Mouse (Mus musculus) heart, embryonic 12.5 days (tissue): ENCODE data around the gene Ryr2. TPM values are rescaled to one million over a fixed set of nuclear protein-coding genes. Genes with fewer than 3 reads are reported as not detected.
A peak's percentile ranks its signal among the peaks of the same experiment; 100 is the strongest.

Source experiments
- ATAC-seq: fragments of 200-750 bp; cut with Nextera tagmentation; 2 replicates; pipeline ENCODE4 v1.8.0; 2017; ENCODE audit warnings: moderate TSS enrichment, moderate library complexity; ENCODE audit not compliant: insufficient number of reproducible peaks, low FRiP score
- H3K27ac ChIP-seq: fragments of 300-500 bp; sonication (generic); 2 replicates; pipeline ENCODE4 v1.5.1; 2016; ENCODE audit warnings: mild to moderate bottlenecking, moderate library complexity; ENCODE audit not compliant: poor library complexity, severe bottlenecking
- H3K27me3 ChIP-seq: fragments of 300-500 bp; sonication (generic); replicated peaks from 2 replicates; pipeline ENCODE4 v1.6.1; 2016; ENCODE audit warnings: mild to moderate bottlenecking, moderate library complexity
- H3K36me3 ChIP-seq: fragments of 300-500 bp; sonication (generic); 2 replicates; pipeline ENCODE4 v1.6.1; 2016; ENCODE audit warnings: mild to moderate bottlenecking, moderate library complexity
- H3K4me1 ChIP-seq: fragments of 300-500 bp; sonication (generic); replicated peaks from 2 replicates; pipeline ENCODE4 v1.6.1; 2016; ENCODE audit warnings: mild to moderate bottlenecking
- H3K4me2 ChIP-seq: fragments of 300-500 bp; sonication (generic); 2 replicates; pipeline ENCODE4 v1.6.1; 2016; ENCODE audit warnings: mild to moderate bottlenecking, moderate library complexity
- H3K4me3 ChIP-seq: fragments of 300-500 bp; sonication (generic); 2 replicates; pipeline ENCODE4 v1.5.1; 2016; ENCODE audit warnings: mild to moderate bottlenecking
- H3K9ac ChIP-seq: fragments of 300-500 bp; sonication (generic); 2 replicates; pipeline ENCODE4 v1.6.1; 2016; ENCODE audit warnings: mild to moderate bottlenecking, moderate library complexity
- H3K9me3 ChIP-seq: fragments of 300-500 bp; sonication (generic); replicated peaks from 2 replicates; pipeline ENCODE4 v1.6.1; 2016; ENCODE audit warnings: mild to moderate bottlenecking, moderate library complexity
- WGBS: fragments of 180-500 bp; shearing (Covaris S2); methylation state at CpG from one replicate; pipeline ENCODE4 v1.1.7; 2016; 5-methylcytosine and 5-hydroxymethylcytosine counted together
- polyA plus RNA-seq: library from polyadenylated mRNA; unstranded; fragments of >200 nt; fragmentation: Nextera tagmentation; extraction: Ambion mirVana; gene quantifications from 2 replicates; pipeline ENCODE4 v1.2.1, GENCODE M21; 2016

Ryr2 gene
- polyA plus RNA-seq, 1 experiment from 2014 or later = 35.3 TPM

GRCm38 (mm10) chr13:12064576-12064975 lies 42.2 kb downstream of the Ryr2 start:
- peak overlapping the region; percentile 14; the same call in 1 of the 2 replicates for H3K9ac ChIP-seq
- peak overlapping the region; percentile 47; the same call in 1 of the 2 replicates for H3K27ac ChIP-seq
- no peaks in the 10 kb centered on the region for H3K36me3 ChIP-seq
- WGBS = 82% methylated on average over 4 of the region's 4 CpGs
- ATAC-seq = no peak
- H3K4me2 ChIP-seq = no peak overlapping the region
- no peak overlapping the region for H3K4me3 ChIP-seq
- H3K27me3 ChIP-seq = no peaks in the 10 kb centered on the region
- H3K9me3 ChIP-seq = no peaks in the 10 kb centered on the region
- peaks cover 76% of the 10 kb centered on the region for H3K4me1 ChIP-seq

- Histone ChIP-seq H3K36me3 (0 out of 2 replicates have a peak, but pooled peaks cover 6% of the 10 kb centered on the region), H3K4me1 (peaks cover 81% of the 10 kb centered on the region), H3K4me2 (no peak overlapping the region), H3K27me3 (no peaks in the 10 kb centered on the region), H3K9ac (no peak overlapping the region), H3K27ac (no peak overlapping the region), H3K4me3 (no peak overlapping the region), H3K9me3 (no peaks in the 10 kb centered on the region)
- WGBS = 54% methylated on average over 4 of the region's 4 CpGs
- ATAC-seq = no peak
Observed at GRCm38 (mm10) chr13:12063561-12063960, 43.2 kb downstream of the Ryr2 start.

GRCm38 (mm10) chr13:12057357-12057771 lies 49.4 kb downstream of the Ryr2 start:
- Histone ChIP-seq H3K4me2 (peak overlapping the region; percentile 9; the same call in 1 of the 2 replicates), H3K9ac (no peak overlapping the region)

GRCm38 (mm10) chr13:12055913-12056312 lies 50.8 kb downstream of the Ryr2 start:
- Histone ChIP-seq H3K36me3 (0 out of 2 replicates have a peak, but pooled peaks cover 6% of the 10 kb centered on the region), H3K4me2 (no peak overlapping the region), H3K9ac (no peak overlapping the region), H3K4me3 (no peak overlapping the region), H3K27ac (no peak overlapping the region), H3K9me3 (no peaks in the 10 kb centered on the region), H3K27me3 (no peaks in the 10 kb centered on the region), H3K4me1 (peaks cover 53% of the 10 kb centered on the region)
- WGBS = 64% methylated on average over 1 of the region's 1 CpGs
- ATAC-seq = no peak

More at GRCm38 (mm10) chr13:12057357-12057771, 49.4 kb downstream of the Ryr2 start:
- Histone ChIP-seq H3K36me3 (0 out of 2 replicates have a peak, but pooled peaks cover 6% of the 10 kb centered on the region), H3K4me1 (peaks cover 60% of the 10 kb centered on the region), H3K9me3 (no peaks in the 10 kb centered on the region), H3K4me3 (no peak overlapping the region), H3K27ac (peak overlapping the region; percentile 12; the same call in 1 of the 2 replicates), H3K27me3 (no peaks in the 10 kb centered on the region)
- WGBS = 23% methylated on average over 8 of the region's 8 CpGs
- peak; percentile 64; the same call in 1 of the 2 replicates for ATAC-seq

GRCm38 (mm10) chr13:12053910-12054309 lies 52.8 kb downstream of the Ryr2 start:
- H3K36me3 ChIP-seq = no peaks in the 10 kb centered on the region
- H3K9me3 ChIP-seq = no peaks in the 10 kb centered on the region
- WGBS = 89% methylated on average over 3 of the region's 3 CpGs
- H3K27ac ChIP-seq = no peak overlapping the region
- peaks cover 43% of the 10 kb centered on the region for H3K4me1 ChIP-seq
- H3K9ac ChIP-seq = no peak overlapping the region
- ATAC-seq = no peak
- no peaks in the 10 kb centered on the region for H3K27me3 ChIP-seq
- no peak overlapping the region for H3K4me3 ChIP-seq
- no peak overlapping the region for H3K4me2 ChIP-seq

- Histone ChIP-seq H3K4me3 (no peak overlapping the region), H3K4me1 (peaks cover 36% of the 10 kb centered on the region), H3K9ac (no peak overlapping the region), H3K4me2 (no peak overlapping the region), H3K27me3 (no peaks in the 10 kb centered on the region), H3K27ac (no peak overlapping the region; the same call in 1 of the 2 replicates), H3K9me3 (no peaks in the 10 kb centered on the region), H3K36me3 (no peaks in the 10 kb centered on the region)
- no peak for ATAC-seq
- 64% methylated on average over 1 of the region's 1 CpGs for WGBS
Observed at GRCm38 (mm10) chr13:12050809-12051208, 55.9 kb downstream of the Ryr2 start.

- H3K27me3 ChIP-seq = no peaks in the 10 kb centered on the region
- H3K9ac ChIP-seq = no peak overlapping the region
- no peak for ATAC-seq
- no peaks in the 10 kb centered on the region for H3K36me3 ChIP-seq
- no peak overlapping the region for H3K4me3 ChIP-seq
- peaks cover 41% of the 10 kb centered on the region for H3K4me1 ChIP-seq
- H3K27ac ChIP-seq = no peak overlapping the region
- no peaks in the 10 kb centered on the region for H3K9me3 ChIP-seq
- H3K4me2 ChIP-seq = no peak overlapping the region
- 79% methylated on average over 4 of the region's 4 CpGs for WGBS
Observed at GRCm38 (mm10) chr13:12047059-12047458, 59.7 kb downstream of the Ryr2 start.

- no peak for ATAC-seq
- WGBS = 81% methylated on average over 2 of the region's 2 CpGs
- H3K4me1 ChIP-seq = peaks cover 54% of the 10 kb centered on the region
Observed at GRCm38 (mm10) chr13:12044751-12045150, 62.0 kb downstream of the Ryr2 start.

GRCm38 (mm10) chr13:12042891-12043491 lies 63.8 kb downstream of the Ryr2 start:
- ATAC-seq = no peak
- Histone ChIP-seq H3K27me3 (no peaks in the 10 kb centered on the region), H3K27ac (no peak overlapping the region), H3K4me1 (peaks cover 68% of the 10 kb centered on the region), H3K9ac (peak overlapping the region; percentile 16; the same call in 1 of the 2 replicates), H3K36me3 (no peaks in the 10 kb centered on the region), H3K4me2 (no peak overlapping the region), H3K4me3 (no peak overlapping the region), H3K9me3 (no peaks in the 10 kb centered on the region)
- WGBS = 66% methylated on average over 8 of the region's 8 CpGs

More at GRCm38 (mm10) chr13:12044751-12045150, 62.0 kb downstream of the Ryr2 start:
- Histone ChIP-seq H3K9me3 (no peaks in the 10 kb centered on the region), H3K4me2 (no peak overlapping the region), H3K27ac (no peak overlapping the region), H3K27me3 (no peaks in the 10 kb centered on the region), H3K9ac (no peak overlapping the region), H3K36me3 (no peaks in the 10 kb centered on the region), H3K4me3 (no peak overlapping the region)

- no peak for ATAC-seq
- Histone ChIP-seq H3K4me1 (peaks cover 78% of the 10 kb centered on the region), H3K9ac (no peak overlapping the region), H3K4me3 (no peak overlapping the region), H3K4me2 (no peak overlapping the region), H3K9me3 (no peaks in the 10 kb centered on the region), H3K27me3 (no peaks in the 10 kb centered on the region), H3K36me3 (no peaks in the 10 kb centered on the region), H3K27ac (peak overlapping the region; percentile 54)
- WGBS = 40% methylated on average over 3 of the region's 3 CpGs
Observed at GRCm38 (mm10) chr13:12039967-12040366, 66.8 kb downstream of the Ryr2 start.

- Histone ChIP-seq H3K36me3 (no peaks in the 10 kb centered on the region), H3K9me3 (no peaks in the 10 kb centered on the region), H3K4me1 (peaks cover 77% of the 10 kb centered on the region), H3K4me2 (peak overlapping the region; percentile 38; the same call in 1 of the 2 replicates), H3K9ac (peak overlapping the region; percentile 39; the same call in 1 of the 2 replicates), H3K27ac (peak overlapping the region; percentile 92), H3K27me3 (no peaks in the 10 kb centered on the region), H3K4me3 (no peak overlapping the region)
- ATAC-seq = no peak
- WGBS = 73% methylated on average over 4 of the region's 4 CpGs
Observed at GRCm38 (mm10) chr13:12038676-12039075, 68.1 kb downstream of the Ryr2 start.
